Mouse (Mus musculus): ENCODE measurements at regions not wholly inside any gene's neighbourhood (a gene's known extent, or its start where the extent isn't known, plus 50 kb on each side); places are given as distances from the start of the nearest gene placed in this dataset.

DNA sequence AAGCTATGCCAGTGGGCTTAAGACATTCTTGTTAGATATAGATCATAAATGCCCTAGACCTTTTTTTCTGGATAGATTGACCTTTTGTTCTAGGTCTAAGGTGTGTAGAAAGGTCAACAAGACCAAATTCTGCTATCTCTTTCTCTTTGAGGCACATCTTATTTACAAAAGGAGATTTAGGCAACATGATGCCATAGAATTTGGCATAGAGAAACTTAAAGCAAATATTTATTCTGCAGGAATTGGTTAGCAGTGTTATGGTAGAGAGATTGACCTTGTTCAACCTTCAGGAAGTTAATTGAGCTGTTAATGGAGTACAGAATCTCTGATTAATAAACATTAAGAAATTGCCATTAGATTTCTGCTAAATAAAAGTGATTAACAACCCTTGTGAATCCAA is 236.4 kb downstream of the Snx13 start:
- ATAC-seq (ENCODE audit: low FRiP score, low read depth): no peak
- no peaks in the 10 kb centered on the region for H3K27me3 ChIP-seq (replicated peaks)
- no peak overlapping the region for H3K4me2 ChIP-seq (replicated peaks)
- H3K9ac ChIP-seq: no peak overlapping the region
- H3K4me3 ChIP-seq: no peak overlapping the region
- H3K27ac ChIP-seq: no peak overlapping the region
- no peaks in the 10 kb centered on the region for H3K9me3 ChIP-seq
- no peaks in the 10 kb centered on the region for H3K36me3 ChIP-seq
- no peaks in the 10 kb centered on the region for H3K4me1 ChIP-seq

- H3K9ac ChIP-seq: no peak overlapping the region
Observed at GRCm38 (mm10) chr12:35269465-35269864, 222.5 kb downstream of the Snx13 start.

GRCm38 (mm10) chr12:35268006-35268405 is 221.0 kb downstream of the Snx13 start:
- H3K4me2 ChIP-seq (replicated peaks): no peak overlapping the region
- H3K9ac ChIP-seq: no peak overlapping the region
- 82% methylated on average over 2 of the region's 2 CpGs for WGBS
- no peak overlapping the region for H3K27ac ChIP-seq
- H3K9me3 ChIP-seq: no peaks in the 10 kb centered on the region
- ATAC-seq (ENCODE audit: low FRiP score, low read depth): no peak
- H3K36me3 ChIP-seq: no peaks in the 10 kb centered on the region
- H3K4me3 ChIP-seq: no peak overlapping the region
- H3K4me1 ChIP-seq: no peaks in the 10 kb centered on the region; the same call in 1 of the 2 replicates
- H3K27me3 ChIP-seq (replicated peaks): no peaks in the 10 kb centered on the region

More at GRCm38 (mm10) chr12:35269465-35269864, 222.5 kb downstream of the Snx13 start:
- Histone ChIP-seq H3K27me3 (replicated peaks) (no peaks in the 10 kb centered on the region), H3K27ac (no peak overlapping the region), H3K9me3 (no peaks in the 10 kb centered on the region), H3K4me2 (replicated peaks) (no peak overlapping the region), H3K4me3 (no peak overlapping the region), H3K36me3 (no peaks in the 10 kb centered on the region), H3K4me1 (no peaks in the 10 kb centered on the region; the same call in 1 of the 2 replicates)
- ATAC-seq (ENCODE audit: low FRiP score, low read depth): no peak

DNA sequence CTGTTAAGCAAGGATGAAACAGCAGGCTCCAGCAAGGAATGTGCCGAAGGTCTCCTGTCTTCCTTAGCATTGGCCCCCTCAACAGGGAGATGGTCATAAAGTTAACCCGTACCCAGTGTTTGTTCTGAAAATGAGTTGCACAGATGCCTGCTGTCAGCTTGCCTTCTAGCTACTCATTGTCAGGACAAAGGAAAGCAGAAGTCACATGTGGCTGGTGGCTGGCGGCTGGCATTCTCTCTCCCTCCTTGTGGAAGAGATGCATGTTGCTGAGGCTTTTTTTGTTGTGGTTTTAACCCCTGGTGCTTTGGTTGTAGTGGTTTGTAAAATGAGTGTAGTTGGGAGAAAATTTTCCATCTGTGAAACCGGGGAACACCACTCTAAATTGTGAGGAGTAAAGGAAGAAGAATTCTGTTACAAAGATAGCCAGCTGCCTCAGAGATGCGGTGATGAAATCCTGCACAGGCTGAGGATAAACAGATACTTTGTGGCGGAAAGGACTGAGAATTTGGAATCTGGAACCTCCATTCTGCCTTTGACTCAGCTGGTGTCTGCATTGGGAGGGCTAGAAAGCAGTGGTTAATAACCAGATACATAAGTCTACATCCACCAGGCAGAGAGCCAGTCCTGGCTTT is 220.2 kb downstream of the Snx13 start:
- WGBS: 52% methylated on average over 6 of the region's 6 CpGs
- Histone ChIP-seq H3K9me3 (no peaks in the 10 kb centered on the region), H3K27me3 (replicated peaks) (no peaks in the 10 kb centered on the region), H3K27ac (no peak overlapping the region), H3K4me1 (no peaks in the 10 kb centered on the region; the same call in 1 of the 2 replicates), H3K9ac (no peak overlapping the region), H3K4me2 (replicated peaks) (no peak overlapping the region), H3K4me3 (no peak overlapping the region), H3K36me3 (no peaks in the 10 kb centered on the region)
- no peak for ATAC-seq (ENCODE audit: low FRiP score, low read depth)

- Histone ChIP-seq H3K4me3 (no peak overlapping the region), H3K4me1 (no peaks in the 10 kb centered on the region), H3K27me3 (replicated peaks) (no peaks in the 10 kb centered on the region), H3K27ac (no peak overlapping the region), H3K4me2 (replicated peaks) (no peak overlapping the region), H3K9me3 (no peaks in the 10 kb centered on the region), H3K9ac (no peak overlapping the region), H3K36me3 (no peaks in the 10 kb centered on the region)
- no peak for ATAC-seq (ENCODE audit: low FRiP score, low read depth)
Observed at GRCm38 (mm10) chr12:35259781-35260180, 212.8 kb downstream of the Snx13 start.

DNA sequence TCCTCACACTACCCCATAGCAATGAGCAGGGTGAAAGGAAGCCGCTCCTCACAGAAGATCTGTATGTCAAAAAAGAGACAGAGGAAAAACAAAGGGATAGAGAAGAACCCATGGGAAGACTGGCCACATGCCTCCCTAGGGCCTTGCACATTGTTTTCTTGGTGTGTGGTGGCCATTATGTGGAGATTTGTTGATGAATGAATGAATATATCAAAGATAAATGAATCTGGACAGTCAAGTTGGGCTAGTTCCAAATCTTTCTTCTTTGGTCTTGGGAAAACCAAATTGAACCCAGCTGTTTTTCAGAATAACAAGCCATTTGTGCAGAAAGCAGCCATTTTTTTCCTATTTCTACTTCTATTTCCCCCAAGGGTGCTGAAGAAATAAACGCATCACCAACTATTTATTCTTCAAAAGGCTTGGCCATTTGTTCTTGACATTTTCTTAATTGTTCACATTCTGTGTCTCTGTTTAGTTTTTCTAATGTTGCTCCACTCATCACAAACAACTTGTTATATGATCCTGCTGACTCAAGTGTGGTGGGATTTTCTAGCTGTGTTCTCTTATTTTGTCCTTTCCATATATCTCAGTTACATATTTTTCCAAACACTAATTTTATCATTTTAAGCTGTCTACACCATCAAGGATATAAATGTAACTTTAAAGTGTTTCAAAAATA is 208.9 kb downstream of the Snx13 start:
- H3K9me3 ChIP-seq: no peaks in the 10 kb centered on the region

GRCm38 (mm10) chr12:35248476-35248875 is 201.5 kb downstream of the Snx13 start:
- WGBS: 89% methylated on average over 5 of the region's 5 CpGs
- no peak for ATAC-seq (ENCODE audit: low FRiP score, low read depth)

More for the DNA sequence above, 208.9 kb downstream of the Snx13 start:
- Histone ChIP-seq H3K4me3 (no peak overlapping the region), H3K4me1 (no peaks in the 10 kb centered on the region), H3K4me2 (replicated peaks) (no peak overlapping the region), H3K36me3 (no peaks in the 10 kb centered on the region), H3K27me3 (replicated peaks) (no peaks in the 10 kb centered on the region), H3K9ac (no peak overlapping the region), H3K27ac (no peak overlapping the region)
- 80% methylated on average over 2 of the region's 2 CpGs for WGBS
- no peak for ATAC-seq (ENCODE audit: low FRiP score, low read depth)

GRCm38 (mm10) chr12:35246226-35247014 is 199.4 kb downstream of the Snx13 start:
- Histone ChIP-seq H3K36me3 (no peaks in the 10 kb centered on the region), H3K27ac (no peak overlapping the region), H3K4me3 (no peak overlapping the region), H3K9me3 (no peaks in the 10 kb centered on the region), H3K27me3 (replicated peaks) (no peaks in the 10 kb centered on the region), H3K4me1 (no peaks in the 10 kb centered on the region), H3K4me2 (replicated peaks) (no peak overlapping the region), H3K9ac (no peak overlapping the region)
- no peak for ATAC-seq (ENCODE audit: low FRiP score, low read depth)
- WGBS: 91% methylated on average over 5 of the region's 5 CpGs

More at GRCm38 (mm10) chr12:35248476-35248875, 201.5 kb downstream of the Snx13 start:
- Histone ChIP-seq H3K4me2 (replicated peaks) (no peak overlapping the region), H3K27ac (no peak overlapping the region), H3K4me3 (no peak overlapping the region), H3K36me3 (no peaks in the 10 kb centered on the region), H3K4me1 (no peaks in the 10 kb centered on the region), H3K9ac (no peak overlapping the region), H3K9me3 (no peaks in the 10 kb centered on the region), H3K27me3 (replicated peaks) (no peaks in the 10 kb centered on the region)

GRCm38 (mm10) chr12:35232322-35232673 is 185.3 kb downstream of the Snx13 start:
- no peaks in the 10 kb centered on the region for H3K27me3 ChIP-seq (replicated peaks)
- no peaks in the 10 kb centered on the region for H3K4me1 ChIP-seq
- H3K4me2 ChIP-seq (replicated peaks): no peak overlapping the region
- no peak overlapping the region for H3K27ac ChIP-seq
- no peaks in the 10 kb centered on the region for H3K9me3 ChIP-seq
- no peak overlapping the region for H3K9ac ChIP-seq
- ATAC-seq (ENCODE audit: low FRiP score, low read depth): peak; percentile 74
- no peak overlapping the region for H3K4me3 ChIP-seq
- H3K36me3 ChIP-seq: no peaks in the 10 kb centered on the region
- 60% methylated on average over 2 of the region's 2 CpGs for WGBS

DNA sequence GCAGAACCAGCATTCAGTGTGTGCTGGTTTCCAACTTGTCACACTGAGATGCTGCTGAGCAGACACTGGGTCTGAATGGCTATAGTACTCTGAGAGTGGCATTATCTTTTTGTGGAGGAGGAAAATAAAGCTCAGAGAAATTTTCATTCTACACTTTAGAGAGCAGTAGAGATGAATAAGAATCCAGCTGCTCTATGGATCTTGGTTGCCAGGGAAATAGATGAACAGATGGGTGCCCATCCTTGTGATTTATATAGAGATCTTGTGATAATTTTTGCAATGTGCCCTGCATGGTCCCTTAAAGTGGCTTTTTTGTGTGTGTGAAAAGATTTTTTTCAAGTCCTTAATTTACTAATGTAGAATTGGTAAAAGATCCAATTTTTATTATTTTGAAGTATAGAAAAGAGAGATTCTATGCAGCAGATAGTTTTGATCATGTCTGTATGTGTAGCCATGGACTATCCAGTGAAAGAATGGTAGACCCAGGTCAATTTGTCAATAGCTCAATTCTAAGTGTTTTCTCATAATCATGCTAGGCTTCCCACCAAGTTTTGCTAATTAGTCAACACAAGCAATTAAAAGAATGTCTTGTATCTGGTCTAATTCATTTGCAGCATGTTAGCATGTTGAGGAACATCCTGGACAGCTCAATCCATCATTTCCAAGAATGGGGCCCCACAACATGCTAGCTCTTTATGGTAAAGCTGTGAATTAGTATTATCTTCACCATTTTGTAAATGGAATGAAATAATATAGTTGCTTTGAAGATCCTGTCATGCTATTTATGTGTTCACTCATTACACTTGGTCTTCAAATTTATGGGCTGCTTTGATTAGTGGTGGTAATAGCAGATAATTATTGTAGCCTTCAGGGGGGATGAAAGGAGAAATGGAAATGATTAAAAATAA is 184.7 kb downstream of the Snx13 start:
- no peaks in the 10 kb centered on the region for H3K4me1 ChIP-seq
- H3K9me3 ChIP-seq: no peaks in the 10 kb centered on the region
- H3K27ac ChIP-seq: no peak overlapping the region
- H3K27me3 ChIP-seq (replicated peaks): no peaks in the 10 kb centered on the region
- H3K36me3 ChIP-seq: no peaks in the 10 kb centered on the region
- no peak overlapping the region for H3K4me2 ChIP-seq (replicated peaks)
- peak; percentile 68 for ATAC-seq (ENCODE audit: low FRiP score, low read depth)
- H3K4me3 ChIP-seq: no peak overlapping the region
- H3K9ac ChIP-seq: no peak overlapping the region

DNA sequence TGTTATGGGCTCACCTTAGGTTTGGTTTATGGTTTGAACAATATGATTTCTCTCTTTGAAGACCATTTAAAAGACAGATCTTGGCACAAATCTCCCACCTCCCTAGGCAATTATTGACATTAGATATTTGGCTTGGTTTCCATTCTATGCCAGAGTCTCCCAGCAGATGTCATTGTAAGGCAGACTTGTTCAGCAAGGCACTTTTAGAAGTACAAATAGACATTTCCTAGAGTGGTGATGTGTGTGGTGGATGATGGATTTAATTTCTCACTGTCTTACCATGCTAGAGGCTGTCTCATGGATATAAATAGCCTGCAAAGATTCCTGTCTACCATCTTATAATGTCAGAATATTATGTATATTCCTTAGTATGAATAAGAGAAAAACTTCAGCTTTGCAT is 173.4 kb downstream of the Snx13 start:
- Histone ChIP-seq H3K36me3 (no peaks in the 10 kb centered on the region), H3K9ac (no peak overlapping the region), H3K9me3 (no peaks in the 10 kb centered on the region), H3K4me2 (replicated peaks) (no peak overlapping the region), H3K4me1 (no peaks in the 10 kb centered on the region), H3K27ac (no peak overlapping the region), H3K27me3 (replicated peaks) (no peaks in the 10 kb centered on the region), H3K4me3 (no peak overlapping the region)
- no peak for ATAC-seq (ENCODE audit: low FRiP score, low read depth)

DNA sequence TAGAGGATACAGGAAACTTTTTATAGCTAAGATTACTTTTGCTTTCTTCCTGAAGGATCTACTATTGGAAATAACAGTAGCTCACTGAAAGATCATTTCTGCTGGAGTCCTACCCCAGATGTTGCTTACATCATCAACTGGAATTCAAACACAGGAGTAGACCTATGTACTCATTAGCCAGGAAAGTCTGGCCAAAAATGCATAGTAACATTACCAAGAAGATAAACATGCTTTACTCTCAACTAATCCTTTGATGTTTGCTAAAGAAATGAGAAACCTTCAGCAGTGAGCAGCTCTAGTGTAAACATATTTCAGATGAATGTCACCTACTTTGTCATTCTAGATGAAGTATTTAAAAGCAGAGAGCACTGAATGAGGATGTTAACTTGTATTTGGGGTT is 173.0 kb downstream of the Snx13 start:
- Histone ChIP-seq H3K4me1 (no peaks in the 10 kb centered on the region), H3K9ac (no peak overlapping the region), H3K4me2 (replicated peaks) (no peak overlapping the region), H3K27ac (no peak overlapping the region), H3K4me3 (no peak overlapping the region), H3K27me3 (replicated peaks) (no peaks in the 10 kb centered on the region), H3K9me3 (no peaks in the 10 kb centered on the region), H3K36me3 (no peaks in the 10 kb centered on the region)
- no peak for ATAC-seq (ENCODE audit: low FRiP score, low read depth)

Data from neural tube, embryonic 12.5 days (tissue).